Mouse (Mus musculus) 3134 (cell line): ENCODE results near the gene Spi1.
"Not testable (repeated sequence)": the region's sequence is repeated elsewhere in the genome, so short reads cannot be mapped to it uniquely, and the experiment has no call there.

ENCODE experiments used
- DNase-seq: peaks from one replicate; pipeline ENCODE4 v3.0.0-alpha.2; 2011; ENCODE audit warnings: low spot score; ENCODE audit not compliant: insufficient read length; ENCODE audit errors: extremely low read depth

The Spi1 gene

DNA sequence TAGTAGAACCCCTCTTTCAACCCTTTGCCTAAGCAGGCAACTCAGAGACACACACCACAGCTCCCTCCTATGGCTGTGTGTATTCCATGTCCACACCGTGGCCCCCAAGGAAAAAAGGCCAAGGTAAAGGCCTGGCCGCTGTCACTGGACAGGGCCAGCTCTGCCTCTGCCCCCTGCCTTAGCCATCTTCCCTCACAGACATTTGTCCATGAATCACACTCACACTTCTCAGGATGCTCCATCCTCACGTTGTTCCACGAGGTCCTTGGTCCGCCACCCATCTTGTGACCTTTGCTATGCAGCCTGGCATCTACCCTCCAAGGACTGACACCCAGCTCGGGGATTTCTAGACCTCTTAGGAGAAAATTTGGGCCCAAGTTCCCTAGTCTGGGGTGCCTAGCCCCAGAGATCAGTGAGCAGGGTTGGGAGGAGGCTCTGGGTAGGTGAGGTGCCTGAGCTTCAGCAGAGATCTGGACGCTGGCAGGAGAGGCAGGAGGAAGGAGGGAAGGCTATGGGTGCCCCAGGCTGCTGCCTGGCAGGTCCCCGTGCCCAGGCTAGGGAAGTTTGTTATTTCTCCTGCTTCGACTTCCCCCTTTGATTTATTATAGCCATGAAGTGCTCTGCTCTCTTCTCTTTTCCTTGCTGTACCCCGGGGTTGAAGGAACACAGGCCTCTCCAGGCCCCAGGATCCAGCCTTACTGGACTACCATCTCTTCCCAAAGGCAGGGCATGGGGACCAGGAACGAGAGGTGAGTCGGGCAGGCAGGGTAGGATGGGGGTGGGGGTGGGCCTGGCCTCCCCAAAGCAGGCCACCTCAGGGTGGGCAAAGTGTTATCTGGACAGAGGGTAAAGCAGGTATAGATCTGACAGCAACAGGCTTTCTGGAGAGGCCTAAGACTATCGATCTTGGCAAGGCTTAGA, at the start of gene Spi1:
Spi1 (plus strand) TSS at position 616 of the 921 bp plus-strand sequence.
- DNase-seq: no peak

DNA sequence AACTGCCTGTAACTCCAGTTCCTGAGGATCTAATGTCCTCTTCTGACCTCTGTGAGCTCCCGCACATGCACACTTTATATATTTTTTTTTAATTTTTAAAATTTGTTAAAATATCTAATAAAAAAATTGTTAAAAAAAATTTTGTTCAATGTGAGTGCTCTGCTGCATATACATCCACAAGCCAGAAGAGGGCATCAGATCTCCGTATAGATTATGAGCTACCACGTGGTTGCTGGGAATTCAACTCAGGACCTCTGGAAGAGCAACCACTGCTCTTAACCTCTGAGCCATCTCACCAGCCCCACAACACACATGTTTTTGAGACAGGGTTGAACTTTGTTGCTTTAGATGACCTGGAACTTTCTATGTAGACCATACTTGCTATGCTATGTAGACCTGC, 49.2 kb upstream of the Spi1 start:
- DNase-seq: no peak

- DNase-seq: peak; percentile 58
These were observed 46.8 kb upstream of the Spi1 start, which contains the start of gene Rapsn for GRCm38 (mm10) chr2:91035385-91035784. Rapsn (plus strand) TSS chr2:91035620.

GRCm38 (mm10) chr2:91041786-91042185, 40.4 kb upstream of the Spi1 start:
- no peak for DNase-seq

- DNase-seq: no peak
These were observed 39.4 kb upstream of the Spi1 start for GRCm38 (mm10) chr2:91042651-91043398.

DNA sequence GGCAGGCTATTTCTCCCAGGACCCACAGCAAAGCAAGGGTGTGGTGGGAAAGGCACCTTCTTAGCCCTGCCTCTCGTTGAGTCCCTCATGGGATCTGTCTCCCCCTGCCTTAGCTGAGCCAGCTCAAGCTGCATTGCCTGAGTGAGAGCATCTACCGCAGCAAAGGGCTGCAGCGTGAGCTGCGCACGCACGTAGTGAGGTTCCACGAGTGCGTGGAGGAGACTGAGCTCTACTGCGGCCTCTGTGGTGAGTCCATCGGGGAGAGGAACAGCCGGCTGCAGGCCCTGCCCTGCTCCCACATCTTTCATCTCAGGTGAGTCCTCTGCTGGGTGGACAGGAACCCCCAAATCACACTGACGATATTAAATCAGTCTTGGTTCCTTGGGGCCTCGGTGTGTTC, 37.5 kb upstream of the Spi1 start:
- DNase-seq: no peak

GRCm38 (mm10) chr2:91045805-91046204, 36.4 kb upstream of the Spi1 start:
- DNase-seq: not testable (repeated sequence)

DNA sequence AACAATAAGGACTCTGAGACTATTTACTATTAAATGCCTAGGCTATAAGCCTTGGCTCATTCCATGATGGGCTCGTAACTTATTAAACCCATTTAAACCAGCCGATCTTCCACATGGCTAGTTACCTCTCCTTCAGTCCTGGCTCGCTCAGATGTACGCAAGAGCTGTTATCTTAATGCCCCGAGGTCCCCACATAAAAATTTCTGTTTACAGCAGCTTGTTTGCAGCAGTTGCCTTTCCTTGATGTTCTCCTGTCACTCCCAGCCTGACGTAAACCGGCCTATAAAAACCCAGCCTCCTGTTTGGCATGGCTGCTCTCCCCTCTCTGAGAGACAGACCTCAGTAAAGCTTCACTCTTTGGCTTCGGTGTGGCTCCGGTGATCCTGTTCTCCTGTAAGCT, 34.8 kb upstream of the Spi1 start:
- no peak for DNase-seq

GRCm38 (mm10) chr2:91051917-91052316, 30.3 kb upstream of the Spi1 start:
- DNase-seq: no peak

GRCm38 (mm10) chr2:91052752-91053151, 29.4 kb upstream of the Spi1 start:
- peak; percentile 50 for DNase-seq

GRCm38 (mm10) chr2:91053181-91053933, 28.8 kb upstream of the Spi1 start:
- DNase-seq: no peak

DNA sequence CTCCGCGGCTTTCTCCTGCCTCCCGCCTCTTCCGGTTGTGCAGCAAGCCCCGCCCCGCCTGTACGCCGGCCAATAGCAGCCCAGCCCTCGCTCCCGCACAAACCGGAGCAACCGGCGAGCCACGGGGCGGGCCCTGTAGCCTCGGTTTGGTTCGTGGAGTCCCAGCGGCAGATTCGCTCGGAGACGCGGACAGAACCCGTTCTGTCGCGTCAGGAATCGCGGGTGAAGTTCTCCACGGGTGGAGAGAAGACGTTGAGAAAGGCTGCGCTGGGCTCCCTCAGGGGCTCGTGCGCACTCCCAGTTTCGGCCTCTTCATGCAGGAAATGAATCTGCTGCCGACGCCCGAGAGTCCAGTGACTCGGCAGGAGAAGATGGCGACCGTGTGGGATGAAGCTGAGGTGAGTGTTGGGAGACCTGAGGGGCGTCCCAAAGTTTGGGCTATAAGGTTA, 28.2 kb upstream of the Spi1 start, which contains the start of gene Psmc3:
Psmc3 (plus strand) TSS at position 76 of the 449 bp plus-strand sequence.
- DNase-seq: peak; percentile 92

- no peak for DNase-seq
These were observed 23.8 kb upstream of the Spi1 start for GRCm38 (mm10) chr2:91058435-91058834.

- no peak for DNase-seq
These were observed 22.8 kb upstream of the Spi1 start for GRCm38 (mm10) chr2:91059376-91059775.

GRCm38 (mm10) chr2:91060544-91061355, 21.4 kb upstream of the Spi1 start:
- DNase-seq: no peak

- peak; percentile 77 for DNase-seq
These were observed 20.2 kb upstream of the Spi1 start for GRCm38 (mm10) chr2:91061849-91062481.

GRCm38 (mm10) chr2:91062779-91063606, 19.2 kb upstream of the Spi1 start:
- no peak for DNase-seq

DNA sequence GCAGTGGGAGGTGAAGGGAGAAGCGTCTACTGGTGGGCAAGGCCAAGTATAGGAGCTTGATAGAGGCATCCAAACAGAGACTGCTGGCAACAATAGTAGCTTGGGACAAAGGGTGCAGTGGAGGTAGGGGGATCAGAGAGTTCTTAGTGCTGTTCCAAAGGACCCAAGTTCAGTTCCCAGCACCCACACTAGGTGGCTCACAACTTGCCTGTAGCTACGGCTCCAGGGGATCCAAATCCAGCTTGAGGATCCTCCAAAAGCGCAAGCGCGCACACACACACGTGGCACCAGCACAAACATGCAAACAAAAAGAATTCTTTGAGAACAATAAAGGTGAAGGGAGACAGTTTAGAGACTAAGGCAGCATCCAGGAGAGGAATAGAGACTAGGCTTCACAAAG, 18.0 kb upstream of the Spi1 start:
- DNase-seq: no peak

DNA sequence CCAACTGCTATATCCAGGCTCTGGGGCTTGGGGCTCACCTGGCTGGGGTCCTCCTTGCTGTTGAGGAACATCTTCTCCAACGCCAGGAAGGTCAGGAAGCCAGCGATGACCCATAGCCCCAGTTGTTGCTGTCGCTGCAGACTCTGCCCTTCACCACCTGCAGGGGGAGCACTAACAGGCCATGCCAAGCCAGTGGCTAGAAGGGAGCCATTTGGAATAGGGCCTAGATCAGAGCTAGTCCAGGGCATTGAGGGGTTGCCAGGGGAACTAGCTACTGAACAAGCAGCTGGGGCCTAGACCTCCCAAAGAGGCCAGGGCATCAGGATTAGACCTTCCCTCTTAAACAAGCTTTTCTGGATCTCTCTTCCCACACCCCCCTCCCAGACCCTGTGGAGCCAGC, 16.6 kb upstream of the Spi1 start:
- peak; percentile 36 for DNase-seq
